Mouse (Mus musculus): Measurements from ENCODE around the gene Hoxa6. TPM values are rescaled to one million over a fixed set of nuclear protein-coding genes. Genes with fewer than 3 reads are reported as not detected.

Gene Hoxa6
- polyA plus RNA-seq, 1 experiment, result not detected

DNA sequence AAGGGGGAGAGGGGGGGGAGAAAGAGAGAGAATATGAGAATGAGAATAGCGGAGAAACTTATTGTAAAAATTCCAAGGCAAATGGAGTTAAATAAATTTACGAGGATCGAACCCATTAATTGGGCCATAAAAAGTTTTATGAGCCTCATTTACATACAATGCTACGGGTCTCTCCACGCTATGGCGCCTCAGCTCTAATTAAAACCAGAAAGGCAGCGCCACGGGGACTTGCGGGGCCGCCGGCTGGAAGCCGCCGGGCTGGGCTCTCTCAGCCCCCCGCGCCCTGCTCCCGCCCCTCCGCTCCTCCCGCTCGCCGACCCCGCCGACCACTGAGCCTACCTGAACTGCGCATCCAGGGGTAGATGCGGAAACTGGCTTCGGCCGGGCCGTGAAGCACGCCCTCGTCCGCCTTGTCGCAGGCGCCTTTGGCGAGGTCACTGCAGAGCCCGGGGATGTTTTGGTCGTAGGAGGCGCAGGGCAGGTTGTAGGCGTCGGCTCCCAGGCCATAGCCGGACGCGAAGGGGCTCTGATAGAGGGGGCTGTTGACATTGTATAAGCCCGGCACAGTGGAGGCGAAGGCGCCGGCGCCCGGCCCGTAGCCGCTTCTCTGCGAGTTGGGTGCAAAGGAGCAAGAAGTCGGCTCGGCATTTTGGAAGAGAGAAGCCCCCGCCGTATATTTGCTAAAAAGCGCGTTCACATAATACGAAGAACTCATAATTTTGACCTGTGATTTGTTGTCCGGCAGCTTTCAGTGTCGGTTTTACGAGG, 8.4 kb upstream of the Hoxa6 start:
- H3K4me1 ChIP-seq (ENCODE audit: control insufficient read depth, insufficient read depth, low read length), result peaks cover 4% of the 10 kb centered on the region
- TF ChIP-seq POLR2A (IDR thresholded peaks at IDR 0.05; ENCODE audit: borderline replicate concordance, low read depth, low read length) (no peak), CTCF (IDR thresholded peaks at IDR 0.05; ENCODE audit: low read depth, low read length) (no peak)
- H3K27ac ChIP-seq (ENCODE audit: insufficient read depth, low read depth, low read length), result no peak overlapping the region
- H3K4me3 ChIP-seq (ENCODE audit: insufficient read depth, low read length), result peak overlapping the region; percentile 47

DNA sequence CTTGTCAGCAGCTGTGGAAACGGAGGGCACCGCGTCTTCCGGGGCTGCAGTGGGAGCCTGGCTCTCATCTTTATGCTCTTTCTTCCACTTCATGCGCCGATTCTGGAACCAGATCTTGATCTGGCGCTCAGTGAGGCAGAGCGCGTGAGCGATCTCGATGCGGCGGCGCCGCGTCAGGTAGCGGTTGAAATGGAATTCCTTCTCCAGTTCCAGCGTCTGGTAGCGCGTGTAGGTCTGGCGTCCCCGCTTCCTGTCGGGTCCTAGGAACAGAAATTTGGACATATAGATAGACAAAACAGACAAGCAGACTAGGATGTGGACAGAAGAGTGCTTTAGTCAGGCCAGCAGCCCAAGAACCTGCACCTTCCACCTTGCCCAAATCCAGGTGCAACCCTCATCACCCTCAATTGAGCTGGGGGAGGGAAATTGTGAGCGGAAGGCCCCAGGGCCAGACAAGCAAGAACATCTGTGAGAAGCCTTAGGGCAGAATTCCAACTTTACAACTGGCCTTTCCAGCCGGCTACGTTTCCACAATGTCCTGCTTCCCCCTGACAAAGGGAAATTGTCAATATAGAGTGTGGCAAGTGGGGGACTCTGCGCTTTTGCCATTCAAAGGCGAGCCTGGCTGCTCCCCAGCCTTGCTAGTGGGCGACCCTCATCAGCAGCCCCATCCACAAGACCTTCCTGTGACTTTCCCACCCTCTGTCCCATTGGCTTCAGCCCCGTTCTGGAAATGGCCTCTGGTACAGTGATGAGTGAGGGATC, 7.4 kb upstream of the Hoxa6 start:
- Histone ChIP-seq H3K4me1 (ENCODE audit: control insufficient read depth, insufficient read depth, low read length) (peaks cover 4% of the 10 kb centered on the region), H3K4me3 (ENCODE audit: insufficient read depth, low read length) (no peak overlapping the region), H3K27ac (ENCODE audit: insufficient read depth, low read depth, low read length) (no peak overlapping the region)
- TF ChIP-seq CTCF (IDR thresholded peaks at IDR 0.05; ENCODE audit: low read depth, low read length) (no peak), POLR2A (IDR thresholded peaks at IDR 0.05; ENCODE audit: borderline replicate concordance, low read depth, low read length) (no peak)

DNA sequence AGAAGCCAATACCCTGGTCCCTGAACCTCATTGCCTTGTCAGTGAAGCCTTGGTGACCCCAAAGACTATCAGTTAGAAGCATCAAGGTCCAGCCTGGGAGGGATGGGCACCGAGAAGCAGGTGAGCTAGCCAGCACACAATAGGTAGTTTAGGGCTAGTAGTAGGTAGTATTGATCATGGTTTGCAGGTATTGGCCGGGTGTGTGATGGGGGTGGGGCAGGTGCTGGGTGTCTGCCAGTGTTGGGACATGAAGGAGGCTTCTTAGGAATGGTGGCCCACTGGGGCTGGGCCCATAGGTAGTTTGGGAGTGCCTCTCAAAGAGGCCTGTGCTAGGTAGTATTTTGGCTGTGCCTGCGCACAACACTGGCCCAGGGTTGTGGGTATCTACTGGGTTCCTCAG, 6.5 kb upstream of the Hoxa6 start:
- TF ChIP-seq CTCF (IDR thresholded peaks at IDR 0.05; ENCODE audit: low read depth, low read length) (no peak), POLR2A (IDR thresholded peaks at IDR 0.05; ENCODE audit: borderline replicate concordance, low read depth, low read length) (no peak)
- H3K4me3 ChIP-seq (ENCODE audit: insufficient read depth, low read length), result no peak overlapping the region
- no peak overlapping the region for H3K27ac ChIP-seq (ENCODE audit: insufficient read depth, low read depth, low read length)
- peaks cover 4% of the 10 kb centered on the region for H3K4me1 ChIP-seq (ENCODE audit: control insufficient read depth, insufficient read depth, low read length)

DNA sequence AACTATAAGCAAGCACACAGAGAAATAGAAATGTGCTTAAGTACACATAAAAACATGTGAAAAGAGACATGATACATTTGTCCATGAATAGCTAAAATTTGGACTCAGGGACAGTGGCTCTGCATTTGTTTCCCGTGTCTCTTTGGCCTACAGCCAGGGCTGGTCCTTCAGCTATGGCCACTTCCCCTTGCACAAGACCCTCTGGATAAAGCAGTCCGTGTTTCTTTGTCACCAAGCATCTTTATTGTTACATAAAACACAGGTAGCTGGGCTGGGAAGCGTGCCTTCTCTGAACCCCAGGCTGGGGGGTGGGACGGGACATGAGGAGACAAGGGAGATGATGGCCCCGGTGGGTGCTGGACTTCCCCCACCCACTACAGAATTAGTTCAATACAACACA, 5.7 kb upstream of the Hoxa6 start:
- TF ChIP-seq CTCF (IDR thresholded peaks at IDR 0.05; ENCODE audit: low read depth, low read length), result no peak
- TF ChIP-seq POLR2A (IDR thresholded peaks at IDR 0.05; ENCODE audit: borderline replicate concordance, low read depth, low read length), result no peak
- no peak overlapping the region for H3K4me3 ChIP-seq (ENCODE audit: insufficient read depth, low read length)
- H3K27ac ChIP-seq (ENCODE audit: insufficient read depth, low read depth, low read length), result no peak overlapping the region
- H3K4me1 ChIP-seq (ENCODE audit: control insufficient read depth, insufficient read depth, low read length), result peaks cover 4% of the 10 kb centered on the region

DNA sequence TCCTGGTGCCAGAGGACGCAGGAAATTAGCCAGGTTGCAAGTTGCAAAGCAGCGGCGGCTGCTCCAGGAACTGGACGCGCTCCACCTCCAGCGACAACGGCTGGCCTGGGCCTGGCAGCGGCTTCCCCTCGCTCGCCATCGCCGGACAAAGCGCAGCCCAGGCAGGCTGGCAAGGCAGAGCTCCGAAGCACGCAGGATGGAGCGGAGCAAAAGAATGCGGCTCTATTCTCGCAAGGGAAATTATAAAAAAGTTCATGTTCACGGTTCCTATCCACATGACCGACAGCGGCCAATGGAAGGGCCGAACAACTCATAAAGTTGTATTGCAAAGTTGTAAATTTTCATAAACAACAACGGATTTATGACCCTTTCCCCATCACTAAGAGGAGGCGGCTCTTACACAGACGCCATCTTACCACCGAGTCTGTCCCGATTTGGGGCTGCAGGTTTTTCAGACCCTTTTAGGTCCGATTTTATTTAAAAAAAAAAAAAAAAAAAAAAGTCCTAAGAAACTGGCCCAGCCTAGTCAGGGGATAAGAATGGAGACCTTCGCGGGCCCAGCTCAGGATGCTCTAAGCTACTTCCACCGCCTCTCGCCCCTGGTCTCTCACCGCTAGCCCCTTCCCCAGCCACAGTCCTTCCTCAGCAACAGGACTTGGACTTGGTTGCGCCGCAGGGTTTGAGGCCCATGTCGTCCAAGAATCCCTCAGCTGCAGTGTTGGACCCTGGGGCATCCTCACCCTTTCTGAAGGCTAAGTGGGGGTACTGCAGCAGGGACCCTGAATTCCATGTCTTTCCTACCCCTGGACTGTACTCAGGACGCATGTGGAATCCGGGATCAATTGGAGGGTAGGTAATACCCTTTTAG, 4.8 kb upstream of the Hoxa6 start, which contains the start of the genes Hoxa3 and Gm28308:
Gene Hoxa3, minus strand, starts transcription at position 218 of the 868 bp plus-strand sequence.
Gene Gm28308, minus strand, starts transcription at position 221 of the 868 bp plus-strand sequence.
- peak within 1 kb of the TSS; percentile 55 for H3K4me3 ChIP-seq (ENCODE audit: insufficient read depth, low read length)
- H3K4me1 ChIP-seq (ENCODE audit: control insufficient read depth, insufficient read depth, low read length), result peaks cover 4% of the 10 kb centered on the region
- TF ChIP-seq CTCF (IDR thresholded peaks at IDR 0.05; ENCODE audit: low read depth, low read length), result no peak
- TF ChIP-seq POLR2A (IDR thresholded peaks at IDR 0.05; ENCODE audit: borderline replicate concordance, low read depth, low read length), result no peak
- H3K27ac ChIP-seq (ENCODE audit: insufficient read depth, low read depth, low read length), result no peak within 1 kb of the TSS

DNA sequence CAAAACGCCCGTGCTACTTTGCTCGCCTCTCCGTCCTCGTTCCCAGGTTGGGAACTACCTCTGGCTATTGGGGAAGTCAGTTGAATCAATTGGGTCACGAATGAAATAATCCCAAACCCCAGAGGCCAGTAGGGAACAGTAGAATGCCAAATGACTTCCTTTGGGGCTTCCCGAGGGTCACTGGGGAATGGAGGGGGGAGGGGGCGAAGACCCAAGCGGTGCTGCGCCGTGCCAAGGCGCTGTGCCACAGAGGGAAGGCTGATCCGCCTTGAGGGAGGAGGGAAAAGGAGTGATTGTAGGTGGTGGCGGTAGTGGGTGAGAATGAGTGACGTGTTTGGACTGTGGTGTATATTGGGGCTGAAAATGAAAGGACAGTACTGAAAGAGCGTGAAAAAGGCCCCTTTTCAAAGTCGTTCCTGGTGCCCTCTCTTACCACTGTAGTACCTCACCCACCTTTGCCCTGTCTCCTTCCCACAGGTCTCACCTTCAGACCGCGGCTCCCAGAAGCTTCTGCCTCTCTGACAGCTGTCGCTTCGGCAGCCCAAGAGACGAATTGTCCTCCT, 4.1 kb upstream of the Hoxa6 start:
- no peak for TF ChIP-seq POLR2A (IDR thresholded peaks at IDR 0.05; ENCODE audit: borderline replicate concordance, low read depth, low read length)
- TF ChIP-seq CTCF (IDR thresholded peaks at IDR 0.05; ENCODE audit: low read depth, low read length), result no peak
- H3K4me1 ChIP-seq (ENCODE audit: control insufficient read depth, insufficient read depth, low read length), result peaks cover 4% of the 10 kb centered on the region

DNA sequence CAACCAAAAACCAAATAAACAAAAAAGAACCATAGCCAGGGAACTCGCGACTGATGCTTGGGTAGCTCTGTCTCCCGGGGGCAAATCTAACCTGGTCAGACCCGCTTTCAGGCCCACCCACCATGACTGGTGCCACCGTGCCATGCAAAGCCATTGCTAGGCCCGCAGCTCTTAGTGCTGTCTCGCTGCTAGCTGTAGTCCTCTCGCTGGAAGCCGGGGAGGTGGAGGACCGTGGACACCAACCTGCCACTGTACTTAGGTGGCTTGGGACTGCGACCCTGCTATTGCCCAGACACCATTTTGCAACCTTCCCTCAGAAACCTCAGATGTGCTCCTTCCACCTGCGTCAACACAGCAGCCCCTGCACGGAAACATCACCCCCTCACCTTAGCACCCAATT, 3.4 kb upstream of the Hoxa6 start:
- Histone ChIP-seq H3K4me1 (ENCODE audit: control insufficient read depth, insufficient read depth, low read length) (peaks cover 4% of the 10 kb centered on the region), H3K4me3 (ENCODE audit: insufficient read depth, low read length) (peak overlapping the region; percentile 55), H3K27ac (ENCODE audit: insufficient read depth, low read depth, low read length) (no peak overlapping the region)
- TF ChIP-seq POLR2A (IDR thresholded peaks at IDR 0.05; ENCODE audit: borderline replicate concordance, low read depth, low read length) (no peak), CTCF (IDR thresholded peaks at IDR 0.05; ENCODE audit: low read depth, low read length) (no peak)

More for the DNA sequence above, 4.1 kb upstream of the Hoxa6 start:
- no peak overlapping the region for H3K27ac ChIP-seq (ENCODE audit: insufficient read depth, low read depth, low read length)
- peak overlapping the region; percentile 55 for H3K4me3 ChIP-seq (ENCODE audit: insufficient read depth, low read length)

DNA sequence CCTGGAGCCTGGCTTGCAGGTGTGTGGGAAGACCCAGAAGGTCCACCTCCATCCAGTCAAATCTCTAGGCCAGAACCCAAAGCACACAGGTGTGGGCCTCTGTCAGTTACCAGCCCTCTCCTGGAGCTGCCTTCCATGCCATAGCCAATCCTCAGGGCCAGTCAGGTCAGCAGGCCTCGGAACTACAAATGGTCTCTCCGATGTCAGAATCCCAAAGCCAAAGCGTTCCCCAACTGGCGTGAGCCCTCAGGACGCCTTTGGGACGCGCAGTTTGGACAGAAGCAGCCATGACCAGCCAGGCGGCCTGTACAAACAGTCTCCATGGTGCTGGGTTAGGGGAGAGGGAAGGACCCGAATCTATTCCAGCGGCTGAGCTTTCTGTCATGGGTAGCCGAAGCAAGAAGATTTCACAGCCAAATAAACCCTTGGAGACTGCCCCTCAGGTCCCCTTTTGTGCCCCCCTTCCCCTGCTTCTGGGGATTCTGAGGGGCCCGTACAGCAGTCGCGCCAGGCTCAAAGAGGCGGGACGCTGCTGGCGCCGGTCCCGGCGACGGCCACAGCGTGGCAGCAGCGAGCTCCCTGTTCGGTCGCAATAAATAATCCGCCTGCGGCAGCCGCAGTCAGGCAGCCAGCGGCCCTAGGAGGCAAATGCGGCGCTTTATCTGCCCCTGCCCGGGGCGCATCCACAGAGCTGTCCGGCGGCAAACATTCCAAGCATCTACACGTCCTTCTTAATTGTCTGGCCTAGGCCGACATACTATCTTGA, 2.8 kb upstream of the Hoxa6 start:
- Histone ChIP-seq H3K27ac (ENCODE audit: insufficient read depth, low read depth, low read length) (no peak overlapping the region), H3K4me1 (ENCODE audit: control insufficient read depth, insufficient read depth, low read length) (peaks cover 4% of the 10 kb centered on the region), H3K4me3 (ENCODE audit: insufficient read depth, low read length) (peak overlapping the region; percentile 55)
- TF ChIP-seq POLR2A (IDR thresholded peaks at IDR 0.05; ENCODE audit: borderline replicate concordance, low read depth, low read length) (no peak), CTCF (IDR thresholded peaks at IDR 0.05; ENCODE audit: low read depth, low read length) (peak; percentile 10; the same call in 1 of the 2 replicates)

Data from bone marrow macrophage, adult 2 months (primary cell).